Mouse (Mus musculus) layer of hippocampus, adult 11-12 months (tissue): Measurements from ENCODE around the gene Cdh23.
A peak's percentile ranks its signal among the peaks of the same experiment; 100 is the strongest.

Experiments
- DNase-seq: peaks from one replicate; pipeline ENCODE4 v3.0.0; 2022; ENCODE audit warnings: low spot score

Gene Cdh23

GRCm38 (mm10) chr10:60635568-60636295 lies 60.6 kb downstream of the Cdh23 start:
- DNase-seq: no peak

GRCm38 (mm10) chr10:60634391-60634790 lies 61.9 kb downstream of the Cdh23 start:
- peak; percentile 37 for DNase-seq

- DNase-seq: no peak
Observed at GRCm38 (mm10) chr10:60626086-60626485, 70.2 kb downstream of the Cdh23 start.

GRCm38 (mm10) chr10:60625511-60625910 lies 70.8 kb downstream of the Cdh23 start:
- DNase-seq: no peak

- DNase-seq: no peak
Observed at GRCm38 (mm10) chr10:60624945-60625344, 71.3 kb downstream of the Cdh23 start.

GRCm38 (mm10) chr10:60624217-60624708 lies 72.0 kb downstream of the Cdh23 start:
- DNase-seq: peak; percentile 11

GRCm38 (mm10) chr10:60622836-60623235 lies 73.5 kb downstream of the Cdh23 start:
- DNase-seq: no peak

- no peak for DNase-seq
Observed at GRCm38 (mm10) chr10:60621470-60622170, 74.7 kb downstream of the Cdh23 start.

- no peak for DNase-seq
Observed at GRCm38 (mm10) chr10:60615898-60616297, 80.4 kb downstream of the Cdh23 start.

GRCm38 (mm10) chr10:60612893-60613292 lies 83.4 kb downstream of the Cdh23 start:
- no peak for DNase-seq

- DNase-seq: no peak
Observed at GRCm38 (mm10) chr10:60607166-60607565, 89.1 kb downstream of the Cdh23 start.

- DNase-seq: no peak
Observed at GRCm38 (mm10) chr10:60606661-60607060, 89.6 kb downstream of the Cdh23 start.

GRCm38 (mm10) chr10:60602235-60602634 lies 94.1 kb downstream of the Cdh23 start:
- DNase-seq: no peak

GRCm38 (mm10) chr10:60595166-60595565 lies 101.1 kb downstream of the Cdh23 start:
- DNase-seq: no peak

GRCm38 (mm10) chr10:60592881-60593575 lies 103.3 kb downstream of the Cdh23 start:
- no peak for DNase-seq

- no peak for DNase-seq
Observed at GRCm38 (mm10) chr10:60591281-60591680, 105.0 kb downstream of the Cdh23 start.

- no peak for DNase-seq
Observed at GRCm38 (mm10) chr10:60590241-60590640, 106.0 kb downstream of the Cdh23 start.

GRCm38 (mm10) chr10:60585691-60586090 lies 110.6 kb downstream of the Cdh23 start:
- DNase-seq: no peak

GRCm38 (mm10) chr10:60582956-60583355 lies 113.3 kb downstream of the Cdh23 start:
- no peak for DNase-seq

- DNase-seq: no peak
Observed at GRCm38 (mm10) chr10:60580666-60581065, 115.6 kb downstream of the Cdh23 start.

- no peak for DNase-seq
Observed at GRCm38 (mm10) chr10:60578738-60579538, 117.4 kb downstream of the Cdh23 start.
